Mouse (Mus musculus): ENCODE results near the gene Olfr705. TPM values are rescaled to one million over a fixed set of nuclear protein-coding genes. Genes with fewer than 3 reads are reported as not detected.

The Olfr705 gene
- polyA plus RNA-seq (2012) = not detected in 2 replicates

DNA sequence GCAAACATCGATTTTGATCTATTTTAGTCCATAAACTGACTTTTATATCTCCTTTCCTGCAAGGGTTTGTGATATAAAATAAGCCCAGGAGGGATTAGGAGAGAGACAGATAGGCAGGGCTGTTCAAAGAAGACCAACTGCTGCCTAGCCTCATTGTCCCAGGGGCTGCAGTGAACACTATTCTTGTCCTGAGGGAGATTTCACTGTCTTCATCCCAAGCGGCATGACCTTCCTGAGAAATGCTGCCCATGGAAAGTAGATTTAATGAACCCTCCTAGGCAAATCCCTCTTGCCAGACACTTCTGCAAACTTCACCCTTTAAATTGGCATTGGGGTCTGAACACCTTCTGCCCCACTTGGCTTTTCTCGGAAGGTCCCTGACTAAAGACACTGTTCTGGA, at the start of gene Olfr705:
Gene Olfr705, minus strand, starts transcription at position 101 of the 400 bp plus-strand sequence.

DNA sequence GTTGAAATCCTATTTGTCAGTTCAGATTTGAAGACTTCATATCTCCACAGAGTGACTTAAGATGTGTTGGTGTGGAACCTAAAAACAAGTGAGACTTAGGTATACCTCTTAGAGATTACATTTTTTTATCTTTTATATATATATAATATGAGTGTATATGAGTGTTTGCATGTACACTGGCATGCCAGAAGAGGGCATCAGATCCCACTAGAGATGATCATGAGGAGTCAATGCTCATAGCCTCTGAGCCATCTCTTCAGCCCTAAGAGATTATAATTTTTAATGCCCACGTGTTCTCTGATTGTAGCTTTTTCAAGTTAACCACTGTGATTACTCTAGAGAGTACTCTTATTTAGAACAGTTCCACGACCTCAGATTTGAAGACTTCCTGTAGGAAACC, 31.0 kb upstream of the Olfr705 start, which contains the start of gene Olfr1532-ps1:
Gene Olfr1532-ps1, plus strand, starts transcription at position 326 of the 400 bp plus-strand sequence.

DNA sequence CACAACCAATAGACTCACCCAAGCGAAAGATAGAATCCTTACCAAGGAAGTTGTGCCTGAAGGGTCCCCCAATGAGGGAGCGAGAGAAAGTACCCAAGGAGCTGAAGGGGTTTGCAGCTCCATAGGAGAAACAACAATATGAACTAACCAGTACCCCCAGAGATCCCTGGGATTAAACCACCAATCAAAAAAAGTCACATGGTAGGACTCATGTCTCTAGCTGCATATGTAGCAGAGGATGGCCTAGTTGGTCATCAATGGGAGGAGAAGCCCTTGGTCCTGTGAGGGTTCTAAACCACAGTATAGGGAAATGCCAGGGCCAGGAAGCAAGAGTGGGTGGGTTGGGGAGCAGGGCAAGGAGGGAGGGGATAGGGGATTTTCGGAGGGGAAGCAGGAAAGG, 24.4 kb upstream of the Olfr705 start, which contains the start of gene Olfr707:
Gene Olfr707, minus strand, starts transcription at position 101 of the 400 bp plus-strand sequence.

DNA sequence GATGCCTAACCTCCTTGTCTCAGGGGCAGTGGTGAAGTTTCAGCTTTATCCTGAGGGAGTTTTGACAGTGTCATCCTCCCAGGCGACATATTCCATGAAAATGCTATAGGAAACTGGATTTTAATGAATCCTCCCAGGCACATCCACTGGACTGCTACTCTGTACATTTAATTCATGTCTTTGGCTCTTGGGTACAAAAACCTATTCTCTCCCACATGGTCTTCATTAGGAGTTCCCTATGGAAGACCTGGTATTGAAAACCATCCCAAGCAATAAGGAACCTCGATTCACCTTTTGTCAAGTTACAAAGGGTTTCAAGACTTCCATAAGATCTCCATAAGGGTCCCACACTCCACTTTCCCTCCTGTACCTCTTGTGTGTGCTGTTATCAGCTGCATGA, 11.4 kb upstream of the Olfr705 start, which contains the start of gene Olfr706:
Gene Olfr706, minus strand, starts transcription at position 101 of the 400 bp plus-strand sequence.

DNA sequence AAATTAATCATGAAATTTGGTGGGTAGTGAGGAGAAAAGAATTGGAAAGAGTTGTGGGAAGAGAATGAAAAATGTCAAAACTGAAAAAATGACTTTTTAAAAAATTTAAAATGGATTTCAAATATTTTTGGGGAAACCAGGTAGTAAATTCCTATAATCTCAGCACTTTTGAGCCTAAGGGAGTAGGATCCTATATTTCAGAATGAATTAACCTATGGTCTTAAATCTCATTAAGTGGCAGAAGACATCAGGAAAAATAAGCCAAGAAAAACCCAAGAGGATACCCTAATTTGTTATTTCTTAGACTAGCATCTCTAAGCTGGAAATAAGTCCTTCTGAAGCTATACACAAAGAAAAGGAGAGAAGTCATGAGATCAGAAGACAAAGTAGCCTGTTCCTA, 13.8 kb downstream of the Olfr705 start, which contains the start of gene Olfr704:
Gene Olfr704, plus strand, starts transcription at position 301 of the 400 bp plus-strand sequence.

DNA sequence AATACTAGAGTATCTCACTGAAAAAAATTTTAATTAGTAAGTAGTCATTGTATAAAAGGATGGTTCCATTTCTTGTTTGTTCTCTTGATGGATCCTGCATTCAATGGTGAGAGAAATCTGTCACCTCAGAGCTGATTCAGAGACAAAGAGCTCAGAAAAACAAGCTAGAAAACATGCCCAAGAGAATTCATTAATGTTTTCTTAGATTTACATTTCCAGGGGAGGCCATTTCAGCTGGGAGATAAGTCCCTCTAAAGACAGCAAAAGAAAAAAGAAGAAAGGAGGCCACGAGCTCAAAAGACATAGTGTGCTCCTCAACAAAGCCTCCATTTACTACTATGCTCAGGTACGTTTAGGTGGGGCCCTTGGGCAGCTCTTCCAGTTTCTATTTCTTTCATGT, 33.6 kb downstream of the Olfr705 start, which contains the start of gene Olfr703:
Gene Olfr703, plus strand, starts transcription at position 301 of the 400 bp plus-strand sequence.

DNA sequence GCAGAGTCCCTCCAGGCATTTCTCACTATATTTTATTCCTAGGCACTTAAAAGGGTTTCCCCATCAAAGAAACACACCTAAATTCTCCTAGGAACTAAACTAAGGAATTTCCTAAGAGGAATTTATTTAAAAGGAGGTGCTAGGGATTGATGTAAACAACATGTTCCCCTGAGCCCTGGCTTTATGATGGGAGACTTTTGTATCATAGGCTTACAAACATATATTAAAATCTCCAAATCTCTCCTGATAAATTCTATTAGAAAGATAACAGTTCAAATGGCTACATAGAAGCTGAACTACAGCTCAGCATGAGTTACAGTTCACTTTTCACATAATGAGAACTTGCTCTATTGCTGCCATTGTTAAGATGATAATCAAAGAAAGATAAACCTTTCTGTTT, 42.9 kb downstream of the Olfr705 start, which contains the start of gene Olfr702:
Gene Olfr702, minus strand, starts transcription at position 101 of the 400 bp plus-strand sequence.

Other genes with a start within 250 kb of the Olfr705 start
- not detected in 2 replicates for gene Olfr693, start 196.3 kb downstream of the Olfr705 start, polyA plus RNA-seq (2012)
- gene Olfr694, start 185.1 kb downstream of the Olfr705 start, polyA plus RNA-seq (2012) = not detected in 2 replicates
- not detected in 2 replicates for gene Olfr695, start 160.5 kb downstream of the Olfr705 start, polyA plus RNA-seq (2012)
- not detected in 2 replicates for gene Olfr697, start 134.4 kb downstream of the Olfr705 start, polyA plus RNA-seq (2012)
- gene Olfr698, start 121.5 kb downstream of the Olfr705 start, polyA plus RNA-seq (2012) = not detected in 2 replicates
- gene Olfr699, start 83.7 kb downstream of the Olfr705 start, polyA plus RNA-seq (2012) = 0.18 TPM in 1 of 2 replicates, not detected in the other
- gene Olfr700, start 68.1 kb downstream of the Olfr705 start, polyA plus RNA-seq (2012) = not detected in 2 replicates
- not detected in 2 replicates for gene Olfr701, start 62.8 kb downstream of the Olfr705 start, polyA plus RNA-seq (2012)
- gene Olfr702, start 43.0 kb downstream of the Olfr705 start, polyA plus RNA-seq (2012) = not detected in 2 replicates
- not detected in 2 replicates for gene Olfr703, start 33.5 kb downstream of the Olfr705 start, polyA plus RNA-seq (2012)
- gene Olfr704, start 13.7 kb downstream of the Olfr705 start, polyA plus RNA-seq (2012) = not detected in 2 replicates
- gene Olfr706, start 11.3 kb upstream of the Olfr705 start, polyA plus RNA-seq (2012) = not detected in 2 replicates
- not detected in 2 replicates for gene Olfr707, start 24.4 kb upstream of the Olfr705 start, polyA plus RNA-seq (2012)
- not detected in 2 replicates for gene Olfr1532-ps1, start 31.1 kb upstream of the Olfr705 start, polyA plus RNA-seq (2012)
- gene Olfr709-ps1, start 55.3 kb upstream of the Olfr705 start, polyA plus RNA-seq (2012) = not detected in 2 replicates
- not detected in 2 replicates for gene Olfr710, start 71.4 kb upstream of the Olfr705 start, polyA plus RNA-seq (2012)
- gene Olfr6, start 87.0 kb upstream of the Olfr705 start, polyA plus RNA-seq (2012) = not detected in 2 replicates
- gene Olfr711, start 98.6 kb upstream of the Olfr705 start, polyA plus RNA-seq (2012) = not detected in 2 replicates
- 0.10 and 0.13 TPM in 2 replicates for gene Olfr2, start 129.2 kb upstream of the Olfr705 start, polyA plus RNA-seq (2012)
- 0.01 TPM in 1 of 2 replicates, not detected in the other for gene Olfr713, start 154.3 kb upstream of the Olfr705 start, polyA plus RNA-seq (2012)
- gene Olfr714, start 194.1 kb upstream of the Olfr705 start, polyA plus RNA-seq (2012) = not detected in 2 replicates
- gene Olfr17, start 216.3 kb upstream of the Olfr705 start, polyA plus RNA-seq (2012) = not detected in 2 replicates
- not detected in 2 replicates for gene Olfr715b, start 233.5 kb upstream of the Olfr705 start, polyA plus RNA-seq (2012)

Data from megakaryocyte-erythroid progenitor cell, adult 5 weeks (primary cell).